9 mouse cellular contexts compared by ENCODE assay signal in the genomic region with DNA sequence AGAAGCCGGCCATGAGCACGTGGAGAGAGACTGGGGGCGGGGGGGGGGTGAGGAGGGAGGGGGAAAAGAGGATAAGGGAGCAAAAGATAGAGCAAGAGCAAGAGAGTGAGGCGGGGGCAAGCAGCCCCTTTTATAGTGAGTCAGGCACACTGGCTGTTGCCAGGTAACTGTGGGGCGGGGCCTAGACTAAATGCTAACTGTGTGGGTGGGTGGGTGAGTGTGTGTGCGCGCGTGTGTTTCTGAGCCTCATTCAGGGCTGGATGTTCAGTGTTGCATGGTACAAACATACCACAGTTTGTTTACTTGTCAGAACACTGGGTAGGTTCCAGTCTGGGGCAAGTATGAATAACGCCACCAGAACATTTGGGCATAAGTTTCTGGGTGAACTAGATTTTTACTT. TPM values are rescaled to one million over a fixed set of nuclear protein-coding genes. Genes with fewer than 3 reads are reported as not detected.
A peak's percentile ranks its signal among the peaks of the same experiment; 100 is the strongest.
DNase-seq lines count a peak whose midpoint lies in the region; ATAC-seq and TF ChIP-seq lines count a peak whose summit lies in the region.
"Had no signal": no experiment of that assay in that cellular context is flagged by ENCODE, and none has a peak within 500 bp of the region (broad histone marks: within the 10 kb centered on the region; RNA-seq: fewer than 3 reads in every experiment).

No protein-coding gene starts in this region.

- no peaks in the 10 kb centered on the region for H3K27me3 ChIP-seq in liver, postnatal 0 days (ENCODE audit: insufficient read depth, low read length)

- DNase-seq in kidney, postnatal 10 days = peak; percentile 40
- DNase-seq in kidney, postnatal 25 days = no peak
- peak; percentile 72 to 76 for DNase-seq in B cell, adult 2 months
- DNase-seq in T-cell, adult 2 months (ENCODE audit: low spot score) = peak; percentile 83
- DNase-seq in liver, postnatal 0 days = peak; percentile 32
- no peak for DNase-seq in gastrocnemius, postnatal 4 days (ENCODE audit: low spot score in 2 of 2)
- DNase-seq in adipocyte (ENCODE audit: low spot score) = no peak

- H3K9ac ChIP-seq in liver, postnatal 0 days (replicated peaks) = no peak overlapping the region

- no peaks in the 10 kb centered on the region for H3K36me3 ChIP-seq in liver, postnatal 0 days (replicated peaks; ENCODE audit: insufficient read depth, low read length)

- peaks cover 14% of the 10 kb centered on the region; the same call in 1 of the 2 replicates for H3K4me1 ChIP-seq in liver, postnatal 0 days (ENCODE audit: insufficient read depth)

- H3K4me2 ChIP-seq in liver, postnatal 0 days (ENCODE audit: low read depth, low read length) = no peak overlapping the region

- peak; percentile 70 for ATAC-seq in liver, postnatal 0 days
- no peak for ATAC-seq in megakaryocyte, adult 5-6 weeks (ENCODE audit: poor library complexity, severe bottlenecking)

- WGBS in liver, postnatal 0 days (ENCODE audit: insufficient replicate concordance) = 56% methylated on average over 9 of the region's 9 CpGs

- H3K9me3 ChIP-seq in liver, postnatal 0 days (ENCODE audit: low read length) = no peaks in the 10 kb centered on the region

- no peak for TF ChIP-seq CTCF in liver, postnatal 0 days (IDR thresholded peaks at IDR 0.05; ENCODE audit: low read depth)

- no peak overlapping the region for H3K27ac ChIP-seq in liver, postnatal 0 days (ENCODE audit: low read depth)

- TF ChIP-seq EP300 in liver, postnatal 0 days (IDR thresholded peaks at IDR 0.05; ENCODE audit: low read depth) = no peak

- no peak overlapping the region for H3K4me3 ChIP-seq in liver, postnatal 0 days (ENCODE audit: low read depth, low read length)

RNA-seq across cellular contexts. Expression of gene Arhgdib, which starts 5.2 kb away (rescaled TPM):
- 190 and 192 TPM in 2 replicates for polyA plus RNA-seq in liver, postnatal 0 days (2015; fragmentation: Nextera tagmentation; extraction: Ambion mirVana)
- total RNA-seq in megakaryocyte, adult 5-6 weeks (2015) = 3,528 and 3,668 TPM in 2 replicates
- total RNA-seq in megakaryocyte, adult 5-6 weeks (2017) = 1,567 and 1,601 TPM in 2 replicates
- 10 to 100 TPM; 28.4 to 31.1 TPM for total RNA-seq in gastrocnemius, postnatal 4 days (2021)

RNA-seq across cellular contexts. Expression of gene Pde6h, which starts 23.3 kb away (rescaled TPM):
- polyA plus RNA-seq in liver, postnatal 0 days (2015; fragmentation: Nextera tagmentation; extraction: Ambion mirVana) = 0.34 and 0.77 TPM in 2 replicates
- total RNA-seq in megakaryocyte, adult 5-6 weeks (2015) = 0.02 and 0.04 TPM in 2 replicates
- 0.11 and 0.16 TPM in 2 replicates for total RNA-seq in megakaryocyte, adult 5-6 weeks (2017)
- not detected for total RNA-seq in gastrocnemius, postnatal 4 days (2021)

RNA-seq across cellular contexts. Expression of gene Erp27, which starts 25.0 kb away (rescaled TPM):
- polyA plus RNA-seq in liver, postnatal 0 days (2015; fragmentation: Nextera tagmentation; extraction: Ambion mirVana) = 0.40 and 0.42 TPM in 2 replicates
- 1.6 and 3.5 TPM in 2 replicates for total RNA-seq in megakaryocyte, adult 5-6 weeks (2015)
- 1.6 and 4.7 TPM in 2 replicates for total RNA-seq in megakaryocyte, adult 5-6 weeks (2017)
- not detected for total RNA-seq in gastrocnemius, postnatal 4 days (2021)
- total RNA-seq: left cerebral cortex, postnatal 36 days had no signal

Comparison
In these comparisons a context has a peak if more than half of its experiments do, and no peak if none do; other contexts are left out.
1. DNase-seq: peak in kidney, postnatal 10 days (single experiment), B cell, adult 2 months (2 of 2), T-cell, adult 2 months (single experiment) and liver, postnatal 0 days (single experiment); none in kidney, postnatal 25 days (0 of 2), gastrocnemius, postnatal 4 days (0 of 2) and adipocyte (single experiment).
2. RNA of gene Arhgdib, which starts 5.2 kb away (total RNA-seq): 1,567 to 3,668 TPM in megakaryocyte, adult 5-6 weeks; 28.4 to 31.1 TPM in gastrocnemius, postnatal 4 days; every median in the first group is over 10 times any median in the second.